Mouse (Mus musculus): ENCODE results near the gene Tnfsf10.
"Not testable (repeated sequence)": the region's sequence is repeated elsewhere in the genome, so short reads cannot be mapped to it uniquely, and the experiment has no call there.

Gene Tnfsf10

DNA sequence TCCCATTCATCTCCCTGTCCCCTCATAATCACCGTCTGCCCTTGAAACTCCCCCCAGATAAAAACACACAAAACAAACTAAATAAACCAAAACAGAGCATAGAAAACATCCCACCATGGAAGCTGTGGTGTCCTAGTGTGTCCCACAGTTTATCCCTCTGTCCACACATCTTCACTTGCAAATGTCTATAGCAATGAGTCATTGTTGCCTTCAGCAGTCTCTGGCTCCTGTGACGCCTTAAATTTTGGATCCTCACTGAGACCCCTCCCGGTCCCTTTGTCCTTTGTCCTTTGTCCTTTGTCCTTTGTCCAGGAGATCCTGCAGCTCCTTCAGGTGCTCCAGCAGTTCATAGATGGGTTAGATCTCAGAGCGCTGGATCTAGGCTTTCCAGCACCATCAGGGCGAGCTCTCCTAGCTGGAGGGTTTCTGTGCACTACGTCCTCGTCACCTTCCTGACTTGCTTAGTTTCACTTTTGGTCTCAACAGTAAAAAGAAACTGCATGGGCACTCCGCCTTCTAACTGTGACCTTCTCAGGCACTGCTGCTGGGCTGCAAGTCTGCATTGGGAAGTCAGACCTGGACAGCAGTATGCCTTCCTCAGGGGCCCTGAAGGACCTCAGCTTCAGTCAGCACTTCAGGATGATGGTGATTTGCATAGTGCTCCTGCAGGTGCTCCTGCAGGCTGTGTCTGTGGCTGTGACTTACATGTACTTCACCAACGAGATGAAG lies at the start of gene Tnfsf10:
Gene Tnfsf10, plus strand, starts transcription at position 470 of the 729 bp plus-strand sequence.
- DNase-seq: peak; percentile 74

DNA sequence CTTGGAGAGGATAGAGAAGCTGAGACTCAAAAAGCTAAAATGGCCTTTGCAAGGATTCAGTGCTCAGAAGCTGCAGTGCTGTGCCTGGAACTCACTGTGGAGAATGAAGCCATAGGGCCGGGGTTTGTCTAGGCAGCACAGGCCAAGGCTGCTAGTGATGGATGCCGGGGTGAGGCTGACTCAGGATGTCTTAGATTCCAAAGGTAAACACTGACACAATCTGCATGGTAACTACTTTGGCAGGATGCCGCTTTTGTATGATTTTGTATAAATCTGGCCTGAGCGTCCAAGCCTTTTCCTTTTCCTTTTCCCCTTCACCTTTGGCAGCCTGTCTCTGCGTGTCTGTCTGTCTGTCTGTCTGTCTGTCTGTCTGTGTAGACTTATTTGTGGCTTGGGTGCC lies 49.5 kb upstream of the Tnfsf10 start:
- peak; percentile 44 for DNase-seq

DNA sequence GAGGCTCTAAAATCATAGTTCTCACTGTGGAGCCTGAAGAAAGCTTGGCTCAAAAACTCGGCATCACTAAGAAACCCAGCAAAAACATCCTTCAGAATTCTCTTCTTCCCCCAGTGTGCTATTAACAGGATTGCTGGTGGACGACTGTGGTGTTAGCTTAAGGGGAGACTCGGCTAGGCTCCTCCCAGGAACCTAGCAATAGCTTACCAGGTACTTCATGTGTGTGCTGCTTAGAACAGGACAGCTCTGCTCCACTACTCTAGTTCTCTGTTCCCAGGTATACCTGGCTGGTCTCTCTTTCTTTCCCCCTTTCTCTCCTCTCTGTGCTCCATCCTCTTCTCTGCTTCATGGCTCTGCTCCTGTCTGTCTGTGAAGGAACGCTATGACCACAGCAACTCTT lies 48.9 kb upstream of the Tnfsf10 start:
- DNase-seq: no peak

DNA sequence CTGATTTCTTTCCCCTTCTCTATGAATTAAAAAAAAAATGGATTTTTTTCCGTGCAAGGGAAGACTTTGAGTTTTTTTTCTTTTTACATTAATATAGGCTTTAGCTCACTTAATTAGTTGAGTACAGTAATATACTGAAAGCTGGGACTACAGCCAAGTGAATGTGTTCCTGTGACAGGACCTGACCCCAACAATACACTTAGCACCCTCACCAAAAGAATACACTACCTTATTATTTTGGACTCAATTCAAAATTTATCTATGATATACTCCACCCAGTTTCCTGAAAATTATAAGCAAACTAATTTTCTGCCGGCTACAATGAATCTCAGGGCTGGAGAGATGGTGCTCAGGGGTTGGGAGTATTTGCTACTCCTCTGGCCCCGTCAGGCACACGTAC lies 47.7 kb upstream of the Tnfsf10 start:
- no peak for DNase-seq

DNA sequence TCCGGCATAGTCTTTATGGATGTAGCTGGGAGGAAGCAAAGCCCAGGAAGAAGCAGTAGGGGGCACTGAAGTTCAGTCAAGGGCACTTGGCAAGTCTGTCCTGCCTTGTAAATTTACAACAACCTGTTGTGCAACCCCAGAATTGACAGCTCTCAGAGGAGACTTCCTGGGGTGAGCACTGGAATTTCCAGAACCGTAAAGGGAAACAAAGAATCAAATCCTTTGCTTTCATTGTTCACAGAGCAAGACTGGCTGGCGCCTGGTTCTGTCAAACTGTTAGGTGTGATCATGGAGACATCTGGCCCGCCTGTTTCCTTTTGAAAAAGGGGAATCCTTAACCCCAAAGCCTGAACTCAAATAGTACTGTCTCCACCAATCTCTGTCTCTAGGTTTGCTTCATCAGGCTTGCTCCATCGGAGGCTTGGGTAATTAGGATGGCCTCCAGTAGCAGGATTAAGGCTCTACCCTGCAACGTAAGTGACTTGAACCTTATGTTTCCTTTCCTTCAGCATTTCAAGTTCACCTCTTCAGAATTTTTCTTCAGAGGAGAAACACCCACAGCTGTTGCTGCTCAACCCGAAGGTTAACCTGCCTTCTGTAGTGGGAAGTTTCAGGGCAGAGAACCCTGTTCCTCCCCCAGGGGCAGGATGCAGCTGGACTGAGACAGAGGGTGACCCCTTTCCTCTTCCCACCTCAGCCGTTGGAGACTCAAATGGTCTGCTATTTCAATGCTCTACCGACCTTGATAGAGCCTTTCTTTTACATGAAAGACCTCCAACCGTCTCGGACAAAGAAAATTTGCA lies 46.5 kb upstream of the Tnfsf10 start:
- peak; percentile 84 for DNase-seq

DNA sequence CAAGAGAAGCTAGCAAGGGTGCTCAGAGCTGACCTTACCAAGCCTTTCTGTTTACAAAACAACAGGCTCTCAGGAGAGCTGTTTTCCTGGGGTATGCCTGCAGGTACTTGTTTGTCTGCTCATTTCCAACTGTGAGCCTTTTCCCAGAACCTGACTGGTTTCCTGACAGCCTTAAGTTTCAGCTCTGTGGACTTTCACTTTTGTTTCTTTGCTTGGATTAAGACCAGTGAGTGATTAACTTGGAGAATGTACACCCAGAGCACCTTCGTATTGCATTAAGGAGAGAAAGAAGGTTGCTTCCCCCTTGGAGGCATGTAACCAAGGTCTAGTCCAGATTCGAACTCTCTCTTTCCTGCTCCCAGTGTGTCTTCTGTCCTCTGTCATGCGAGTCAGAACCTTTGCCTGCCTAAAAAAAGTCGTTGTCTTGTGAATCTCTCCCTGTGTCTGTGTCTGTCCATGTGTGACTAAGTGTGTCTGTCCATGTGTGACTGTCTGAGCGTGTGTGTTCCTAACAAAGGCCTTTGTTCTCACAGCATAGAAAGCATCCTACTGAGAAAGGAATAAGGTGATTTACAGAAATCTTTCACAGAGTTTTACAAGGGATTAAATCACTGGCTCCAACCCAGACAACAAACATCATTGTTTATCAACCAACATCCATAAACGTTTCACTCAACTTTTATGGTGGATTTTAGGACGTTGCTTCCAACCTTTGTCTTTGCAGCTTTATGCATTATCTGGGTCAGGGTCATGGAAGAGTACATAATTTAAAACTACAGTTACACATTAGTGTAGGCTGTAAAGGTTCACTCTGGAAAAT lies 43.7 kb upstream of the Tnfsf10 start:
- peak; percentile 63 for DNase-seq

DNA sequence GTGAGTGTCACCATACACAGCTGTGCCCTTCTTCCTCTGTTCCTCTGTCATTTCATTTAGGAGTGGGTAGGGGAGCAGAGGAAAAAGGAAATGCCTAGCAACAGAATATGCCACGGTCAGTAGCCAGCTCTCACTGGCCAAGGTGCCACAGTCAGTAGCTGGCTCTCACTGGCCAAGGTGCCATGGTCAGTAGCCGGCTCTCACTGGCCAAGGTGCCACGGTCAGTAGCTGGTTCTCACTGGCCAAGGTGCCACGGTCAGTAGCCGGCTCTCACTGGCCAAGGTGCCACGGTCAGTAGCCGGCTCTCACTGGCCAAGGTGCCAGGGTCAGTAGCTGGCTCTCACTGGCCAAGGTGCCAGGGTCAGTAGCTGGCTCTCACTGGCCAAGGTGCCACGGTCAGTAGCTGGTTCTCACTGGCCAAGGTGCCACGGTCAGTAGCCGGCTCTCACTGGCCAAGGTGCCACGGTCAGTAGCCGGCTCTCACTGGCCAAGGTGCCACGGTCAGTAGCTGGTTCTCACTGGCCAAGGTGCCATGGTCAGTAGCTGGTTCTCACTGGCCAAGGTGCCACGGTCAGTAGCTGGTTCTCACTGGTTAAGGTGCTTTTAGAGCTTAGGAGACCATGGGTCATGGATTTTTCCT lies 37.4 kb upstream of the Tnfsf10 start:
- peak; percentile 73 for DNase-seq

DNA sequence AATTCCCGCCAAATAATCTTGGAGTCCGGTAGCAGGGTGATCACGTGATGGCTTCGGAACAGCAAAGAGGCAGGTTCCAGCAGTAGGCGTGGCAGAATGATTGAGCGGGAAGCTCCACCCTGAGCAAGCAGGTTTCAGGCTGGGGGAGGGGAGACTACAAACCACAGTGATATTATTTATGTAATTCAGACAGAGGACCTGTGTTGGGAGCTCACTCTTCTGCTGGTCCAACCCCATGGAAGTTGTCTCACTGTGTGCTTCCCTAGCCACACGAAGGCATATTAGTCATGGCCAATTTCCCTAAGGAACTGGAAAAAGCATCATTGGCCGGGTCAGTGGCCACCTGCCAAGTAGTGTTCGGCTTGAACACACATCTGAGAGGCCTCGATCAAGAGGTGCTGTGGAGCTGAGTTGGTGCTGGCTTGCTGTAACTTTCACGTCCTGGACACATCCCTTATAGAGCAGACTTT lies 36.5 kb upstream of the Tnfsf10 start:
- DNase-seq: peak; percentile 87

DNA sequence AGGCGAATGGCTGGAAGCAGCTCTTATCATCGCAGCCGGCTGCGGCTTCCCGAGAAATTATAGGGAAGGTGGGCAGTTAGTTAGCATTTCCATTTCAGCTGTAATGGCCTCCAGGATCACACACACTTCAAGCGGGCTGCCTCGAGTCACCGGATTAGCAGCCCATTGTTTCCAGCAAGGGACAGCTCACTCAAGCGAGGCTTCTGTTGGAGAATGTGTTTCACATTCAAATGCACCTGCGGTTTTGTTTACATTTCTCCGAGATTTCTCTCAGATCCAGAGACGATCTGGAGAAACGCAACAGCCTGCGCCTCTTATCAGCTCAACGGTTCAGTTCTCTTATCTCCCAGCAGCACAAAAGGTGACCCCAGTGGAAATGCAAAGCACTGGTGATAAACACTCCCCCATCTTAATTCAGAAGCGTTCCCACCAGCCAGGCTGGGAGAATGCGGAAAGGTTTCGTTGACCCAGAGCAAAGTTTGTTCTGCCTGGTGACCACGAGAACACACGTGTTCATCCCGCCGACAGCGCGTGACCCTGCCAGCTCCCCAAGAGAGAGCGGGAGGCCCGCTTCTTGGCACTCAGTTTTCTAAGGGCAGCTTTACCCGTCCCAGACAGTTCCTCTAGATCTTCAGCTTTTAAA lies 33.6 kb upstream of the Tnfsf10 start:
- peak; percentile 81 for DNase-seq

DNA sequence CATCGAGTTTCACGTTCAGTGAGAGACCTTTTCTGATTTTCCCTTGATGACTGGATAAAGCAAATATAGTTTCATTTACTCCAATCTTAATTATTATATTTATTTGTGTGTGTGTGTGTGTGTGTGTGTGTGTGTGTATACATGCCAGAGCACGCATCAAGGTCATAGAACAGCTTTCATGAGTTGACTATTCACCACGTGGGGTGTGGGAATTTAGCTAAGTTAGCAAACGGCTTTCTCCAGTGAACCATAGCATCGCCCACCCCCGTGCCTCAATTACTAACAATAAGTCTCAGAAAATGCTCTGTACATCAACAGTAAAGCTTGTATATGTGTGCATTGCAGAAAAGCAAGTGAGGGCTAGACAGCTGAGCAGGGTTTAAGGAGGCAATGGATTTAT lies 33.0 kb upstream of the Tnfsf10 start:
- DNase-seq: no peak

DNA sequence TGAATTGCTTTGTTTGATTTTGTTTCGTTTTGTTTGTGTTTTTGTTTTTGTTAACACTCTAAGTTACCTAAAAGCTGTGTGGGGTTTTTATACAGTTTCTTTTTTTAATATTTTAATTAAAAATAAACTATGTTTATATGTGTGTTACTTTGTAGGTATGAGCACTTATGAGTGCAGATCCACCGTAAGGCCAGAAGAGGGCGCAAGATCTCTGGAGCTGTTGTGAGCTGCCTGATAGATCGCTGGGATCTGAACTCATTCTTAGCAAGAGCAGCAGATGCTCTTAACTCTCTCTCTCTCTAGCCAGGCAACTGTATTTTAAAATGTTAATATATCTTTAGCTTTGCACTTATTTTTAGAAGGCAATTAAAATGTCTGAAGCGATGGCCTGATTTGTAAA lies 32.6 kb upstream of the Tnfsf10 start:
- DNase-seq: no peak

DNA sequence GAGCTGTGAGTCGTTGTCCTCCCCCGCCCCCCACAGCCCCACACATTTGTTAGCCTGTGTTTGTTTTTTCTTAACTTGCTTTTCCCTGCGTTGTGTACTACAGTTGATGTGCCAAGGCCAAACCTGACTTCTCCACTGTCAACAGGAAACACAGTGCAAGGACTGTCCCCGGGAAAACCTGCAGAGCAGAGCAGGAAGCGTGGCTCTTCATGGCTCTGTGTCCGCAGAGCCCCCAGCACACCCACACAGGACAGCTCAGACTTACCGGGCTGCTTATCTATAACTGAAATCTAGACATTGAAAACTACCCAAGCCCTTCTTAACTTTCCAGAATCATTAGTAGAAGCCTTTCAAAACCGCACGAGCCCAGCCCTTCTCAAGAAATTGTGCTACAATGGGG lies 31.8 kb upstream of the Tnfsf10 start:
- DNase-seq: no peak

DNA sequence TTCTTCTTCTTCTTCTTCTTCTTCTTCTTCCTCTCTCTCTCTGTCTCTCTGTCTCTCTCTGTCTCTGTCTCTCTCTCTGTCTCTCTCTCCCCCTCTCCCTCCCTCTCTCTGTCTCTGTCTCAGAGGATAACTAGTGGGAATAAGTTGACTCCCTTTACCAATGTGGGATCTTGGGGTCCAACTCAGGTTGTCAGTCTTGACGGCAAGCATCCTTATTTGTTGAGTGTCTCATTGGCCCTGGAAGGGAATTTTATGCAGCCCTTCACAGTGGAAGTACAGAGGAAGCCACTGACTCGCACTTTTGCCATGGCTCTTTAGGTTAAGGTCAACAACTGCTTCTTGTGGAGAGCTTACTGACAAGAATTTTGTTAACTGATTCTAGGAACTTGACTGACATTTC lies 28.5 kb upstream of the Tnfsf10 start:
- DNase-seq: no peak

DNA sequence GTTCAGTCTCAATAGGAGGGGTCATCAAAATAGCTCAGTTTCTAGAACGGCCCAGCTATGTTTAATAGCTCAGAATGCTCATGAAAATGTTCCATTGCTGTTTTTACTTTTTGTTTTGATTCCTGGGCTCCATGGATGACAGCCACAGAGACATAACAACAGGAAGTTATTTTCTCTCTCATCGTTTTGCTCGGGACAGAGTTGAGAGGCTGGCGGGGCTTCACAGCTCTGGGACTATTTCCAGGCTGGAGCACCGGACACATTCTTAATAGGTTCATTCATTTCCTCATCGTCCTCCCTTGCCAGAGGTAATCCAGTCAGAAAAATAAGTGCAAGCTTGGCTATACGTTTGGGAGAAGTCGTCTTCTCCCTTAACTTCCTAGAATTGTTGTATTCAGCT lies 27.9 kb upstream of the Tnfsf10 start:
- DNase-seq: peak; percentile 39

DNA sequence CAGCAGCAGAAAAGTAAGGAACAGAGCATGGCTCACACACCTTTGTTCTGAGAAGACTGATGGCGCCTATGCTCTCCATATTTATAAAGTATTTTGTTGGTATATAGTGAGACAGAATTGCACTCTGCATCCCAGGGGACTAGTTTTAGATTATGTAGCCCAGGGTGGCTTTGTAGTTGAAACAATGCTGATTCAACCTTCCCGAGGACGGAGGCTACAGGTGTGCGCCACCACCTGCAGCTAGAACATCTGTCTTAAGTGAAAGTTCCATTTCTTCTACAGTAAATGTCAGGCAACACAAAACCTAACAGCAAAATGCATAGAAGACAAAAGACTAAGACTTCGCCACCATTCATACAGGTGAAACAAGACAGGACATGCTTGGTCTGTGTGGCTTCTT lies 26.5 kb upstream of the Tnfsf10 start:
- no peak for DNase-seq

DNA sequence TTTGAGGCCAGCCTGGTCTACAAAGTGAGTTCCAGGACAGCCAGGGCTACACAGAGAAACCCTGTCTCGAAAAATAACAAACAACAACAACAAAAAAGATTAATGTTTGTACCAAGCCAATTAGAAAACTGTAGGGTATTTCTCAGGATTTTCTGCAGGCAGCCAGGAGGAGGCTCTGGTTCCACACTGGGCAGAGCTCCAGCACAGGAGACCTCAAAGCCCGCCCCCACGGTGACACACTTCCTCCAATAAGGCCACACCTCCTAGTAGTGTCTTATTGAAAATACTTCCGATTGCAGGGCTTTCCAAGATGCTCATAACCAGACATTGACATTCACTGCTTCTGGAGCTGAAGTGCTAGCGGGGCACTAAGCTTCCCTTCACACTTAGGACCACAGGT lies 25.9 kb upstream of the Tnfsf10 start:
- DNase-seq: not testable (repeated sequence)

DNA sequence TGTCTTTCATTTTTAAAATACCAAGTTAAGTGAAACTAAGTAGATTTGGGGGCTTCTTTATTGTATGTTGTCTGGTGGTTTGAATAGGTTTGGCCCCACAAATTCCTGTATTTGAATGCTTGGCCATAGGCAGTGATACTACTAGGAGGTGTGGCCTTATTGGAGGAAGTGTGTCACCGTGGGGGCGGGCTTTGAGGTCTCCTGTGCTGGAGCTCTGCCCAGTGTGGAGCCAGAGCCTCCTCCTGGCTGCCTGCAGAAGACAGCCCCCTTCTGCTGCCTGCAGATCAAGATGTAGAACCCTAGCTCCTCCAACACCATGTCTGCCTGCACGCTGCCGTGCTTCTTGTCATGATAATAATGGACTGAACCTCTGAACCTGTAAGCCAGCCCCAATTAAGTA lies 25.4 kb upstream of the Tnfsf10 start:
- not testable (repeated sequence) for DNase-seq

DNA sequence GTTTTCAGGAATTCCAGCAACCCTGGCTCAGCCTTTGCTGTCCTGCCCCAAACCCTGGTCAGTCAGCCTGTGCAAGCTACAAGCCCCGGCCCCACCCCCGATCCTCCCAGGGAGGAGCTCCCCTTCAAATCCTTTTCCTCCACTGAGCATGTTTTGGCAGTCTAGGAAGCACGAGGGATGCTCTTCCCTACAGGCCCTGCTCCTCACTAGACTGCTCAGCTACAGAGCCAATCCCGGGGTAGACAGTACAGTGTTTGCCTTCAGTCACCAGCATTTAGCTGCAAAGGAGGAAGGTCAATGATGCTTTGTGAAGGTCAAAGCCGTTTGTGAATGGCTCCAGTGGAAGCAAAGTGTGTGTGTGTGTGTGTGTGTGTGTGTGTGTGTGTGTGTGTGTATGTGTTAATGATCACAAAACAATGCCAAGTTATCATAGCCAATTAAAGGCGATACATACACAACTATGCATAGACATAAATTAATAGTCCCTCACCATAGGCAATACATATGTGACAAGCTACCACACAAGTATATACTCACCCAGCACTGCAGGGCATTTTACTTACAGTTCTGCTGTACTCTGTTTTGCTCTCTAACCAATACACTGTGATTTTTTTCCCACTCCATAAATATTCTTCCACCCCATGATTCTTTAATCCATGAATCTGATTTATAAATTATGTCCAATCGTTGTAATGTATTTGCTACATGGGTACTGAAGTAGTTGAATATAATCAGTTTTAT lies 23.0 kb upstream of the Tnfsf10 start:
- no peak for DNase-seq

DNA sequence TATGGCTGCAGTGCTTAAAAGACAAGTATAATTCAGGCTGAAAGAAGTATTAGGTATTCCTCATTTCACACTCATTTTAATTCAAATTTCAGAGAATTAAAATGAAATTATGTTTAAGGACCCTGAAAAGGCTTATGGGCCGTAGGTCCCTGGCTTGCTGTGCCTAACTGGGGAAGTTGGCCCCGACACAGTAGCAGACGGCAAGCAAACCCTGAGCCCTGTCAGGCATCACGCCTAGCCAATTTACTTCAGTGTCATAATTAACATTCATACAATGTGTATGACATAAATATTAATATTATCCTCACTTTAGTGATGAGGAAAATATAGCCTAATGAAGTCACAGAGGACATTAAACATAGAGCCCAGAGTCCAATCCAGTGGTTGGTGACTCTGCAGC lies 16.4 kb upstream of the Tnfsf10 start:
- no peak for DNase-seq

DNA sequence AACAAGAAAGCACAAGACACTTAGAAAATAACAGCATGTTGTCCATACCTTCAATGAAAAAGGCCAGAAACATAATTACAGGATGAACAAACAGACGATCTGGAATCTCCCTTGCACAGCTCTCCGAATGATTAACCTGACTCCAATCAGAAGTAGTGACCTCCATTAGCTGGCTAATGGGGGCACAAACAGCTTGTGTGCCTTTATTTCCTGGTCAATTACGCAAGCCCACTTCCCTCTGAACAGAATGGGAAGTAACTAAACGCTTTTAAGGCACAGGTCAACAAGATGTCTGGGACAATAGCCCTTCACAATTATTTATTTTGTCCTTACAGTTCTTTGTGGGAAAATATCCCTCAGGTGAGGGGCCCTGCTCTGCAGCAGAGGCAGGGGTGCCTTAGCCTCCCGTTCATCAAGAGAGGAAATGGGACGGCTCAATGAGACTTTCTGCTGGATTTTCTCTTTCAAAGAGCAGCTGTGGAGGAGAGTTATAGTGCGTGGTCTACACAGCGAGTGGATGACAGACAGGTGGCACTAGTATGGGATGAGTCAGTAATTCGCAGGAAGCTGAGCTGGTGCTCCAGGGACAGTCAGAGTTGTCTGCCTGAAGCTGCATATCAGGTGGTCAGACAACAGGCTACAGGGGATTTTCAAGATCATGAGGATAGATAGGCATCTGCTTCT lies 14.3 kb upstream of the Tnfsf10 start:
- no peak for DNase-seq

DNA sequence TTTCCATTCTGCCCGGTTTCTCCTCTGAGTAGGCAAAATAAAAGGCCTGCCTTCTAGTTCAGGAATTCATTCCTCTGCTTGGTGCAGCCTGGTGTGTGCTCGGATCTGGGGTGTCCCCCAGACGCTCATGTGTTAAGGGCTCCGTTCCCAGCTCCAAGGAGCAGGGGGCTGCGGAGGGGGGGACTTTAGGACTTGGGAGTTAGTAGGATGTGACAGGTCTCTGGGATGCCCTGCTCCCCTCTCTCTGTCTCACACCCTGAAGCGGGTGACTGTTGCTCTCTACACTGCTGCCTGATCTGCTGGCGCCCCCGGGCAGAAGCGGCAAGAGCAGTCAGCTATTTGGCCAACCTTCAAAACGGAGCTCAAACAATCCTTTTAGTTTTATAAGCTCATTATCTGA lies 10.0 kb upstream of the Tnfsf10 start:
- no peak for DNase-seq
